Mouse (Mus musculus) forebrain, postnatal 0 days (tissue): Measurements from ENCODE around the gene Gm42421. TPM values are rescaled to one million over a fixed set of nuclear protein-coding genes. Genes with fewer than 3 reads are reported as not detected.

ENCODE experiments used
- ATAC-seq: fragments of 200-750 bp; cut with Nextera tagmentation; 2 replicates; pipeline ENCODE4 v1.8.0; 2017; ENCODE audit warnings: mild to moderate bottlenecking, moderate library complexity
- DNase-seq: peaks from one replicate; pipeline ENCODE4 v3.0.0-alpha.2; 2015
- H3K27ac ChIP-seq: fragments of 300-500 bp; sonication (generic); 2 replicates; pipeline ENCODE4 v1.5.1; 2014; ENCODE audit warnings: low read depth, mild to moderate bottlenecking, antibody characterized with exemption, low read length, moderate library complexity, mixed read lengths
- H3K27me3 ChIP-seq: fragments of 300-500 bp; sonication (generic); 2 replicates; pipeline ENCODE4 v1.6.1; 2014; ENCODE audit warnings: mild to moderate bottlenecking, low read length, mixed read lengths; ENCODE audit not compliant: insufficient read depth
- H3K36me3 ChIP-seq: fragments of 300-500 bp; sonication (generic); 2 replicates; pipeline ENCODE4 v1.6.1; 2014; ENCODE audit warnings: mild to moderate bottlenecking, moderate library complexity; ENCODE audit not compliant: insufficient read depth
- H3K4me1 ChIP-seq: fragments of 300-500 bp; sonication (generic); 2 replicates; pipeline ENCODE4 v1.6.1; 2014; ENCODE audit warnings: antibody characterized with exemption; ENCODE audit not compliant: insufficient read depth
- H3K4me2 ChIP-seq: fragments of 300-500 bp; sonication (generic); 2 replicates; pipeline ENCODE4 v1.6.1; 2014; ENCODE audit warnings: low read depth, mild to moderate bottlenecking, moderate library complexity
- H3K4me3 ChIP-seq: fragments of 300-500 bp; sonication (generic); 2 replicates; pipeline ENCODE4 v1.5.1; 2014; ENCODE audit warnings: low read depth, low read length, mixed read lengths
- H3K9ac ChIP-seq: fragments of 300-500 bp; sonication (generic); 2 replicates; pipeline ENCODE4 v1.6.1; 2014; ENCODE audit warnings: mild to moderate bottlenecking
- H3K9me3 ChIP-seq: fragments of 300-500 bp; sonication (generic); 2 replicates; pipeline ENCODE4 v1.6.1; 2016; ENCODE audit warnings: low read length
- CTCF ChIP-seq: sonication (generic); IDR thresholded peaks from 2 replicates; pipeline ENCODE4 v1.5.1; 2016; ENCODE audit warnings: antibody characterized with exemption, control low read depth, low read depth
- WGBS: fragments of 180-500 bp; shearing (Covaris S2); extraction: QIAGEN DNeasy Blood & Tissue Kit; methylation state at CpG from one replicate; pipeline ENCODE4 v1.1.7; 2014; 5-methylcytosine and 5-hydroxymethylcytosine counted together
- polyA plus RNA-seq: library from polyadenylated mRNA; unstranded; fragments of >200 nt; fragmentation: Nextera tagmentation; extraction: Ambion mirVana; gene quantifications from 2 replicates; pipeline ENCODE4 v1.2.1, GENCODE M21; 2015
- total RNA-seq: library from RNA; depleted of rRNA; stranded (reverse); fragments of >200 nt; gene quantifications from 2 replicates; pipeline ENCODE4 v1.2.3, GENCODE M21; 2014; rRNA removed

The Gm42421 gene
- total RNA-seq (1.2 and 3.0 TPM in 2 replicates), polyA plus RNA-seq (0.50 and 1.2 TPM in 2 replicates)

DNA sequence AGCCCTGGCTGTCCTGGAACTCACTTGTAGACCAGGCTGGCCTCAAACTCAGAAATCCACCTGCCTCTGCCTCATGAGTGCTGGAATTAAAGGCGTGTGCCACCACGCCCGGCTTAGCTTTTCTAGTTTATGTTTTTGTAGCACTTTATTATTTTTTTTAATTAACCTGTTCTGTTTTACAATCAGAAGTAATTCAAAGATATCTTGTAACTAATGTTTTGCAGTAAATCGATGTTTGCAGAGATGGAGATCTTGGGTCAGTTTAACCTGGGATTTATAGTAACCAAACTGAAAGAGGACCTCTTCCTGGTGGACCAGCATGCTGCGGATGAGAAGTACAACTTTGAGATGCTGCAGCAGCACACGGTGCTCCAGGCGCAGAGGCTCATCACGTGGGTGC is at the start of gene Gm42421:
Gm42421 (plus strand) TSS at position 301 of the 400 bp plus-strand sequence.
- no peak within 1 kb of the TSS for H3K27ac ChIP-seq
- H3K27me3 ChIP-seq, result no peaks in the 10 kb centered on the region
- TF ChIP-seq CTCF, result no peak
- WGBS, result 96% methylated on average over 8 of the region's 8 CpGs
- no peak within 1 kb of the TSS for H3K9ac ChIP-seq
- H3K4me1 ChIP-seq, result no peaks in the 10 kb centered on the region
- DNase-seq (no peak), ATAC-seq (no peak)
- no peaks in the 10 kb centered on the region for H3K9me3 ChIP-seq
- no peak within 1 kb of the TSS for H3K4me3 ChIP-seq
- H3K36me3 ChIP-seq, result peaks cover 76% of the 10 kb centered on the region
- no peak within 1 kb of the TSS for H3K4me2 ChIP-seq

GRCm38 (mm10) chr5:143885274-143885673 is 42.7 kb upstream of the Gm42421 start:
- WGBS, result 98% methylated on average over 3 of the region's 3 CpGs
- Histone ChIP-seq H3K9ac (no peak overlapping the region), H3K4me3 (no peak overlapping the region), H3K36me3 (peaks cover 96% of the 10 kb centered on the region), H3K4me2 (no peak overlapping the region), H3K9me3 (no peaks in the 10 kb centered on the region), H3K27ac (no peak overlapping the region), H3K27me3 (no peaks in the 10 kb centered on the region), H3K4me1 (no peaks in the 10 kb centered on the region)
- DNase-seq (no peak), ATAC-seq (no peak)
- TF ChIP-seq CTCF, result no peak

- Histone ChIP-seq H3K27ac (no peak overlapping the region), H3K9me3 (no peaks in the 10 kb centered on the region), H3K4me3 (no peak overlapping the region), H3K36me3 (peaks cover 77% of the 10 kb centered on the region), H3K4me1 (no peaks in the 10 kb centered on the region), H3K27me3 (no peaks in the 10 kb centered on the region), H3K9ac (no peak overlapping the region), H3K4me2 (no peak overlapping the region)
- no peak for ATAC-seq
- no peak for TF ChIP-seq CTCF
- no peak for DNase-seq
- WGBS, result 94% methylated on average over 6 of the region's 6 CpGs
Measured at GRCm38 (mm10) chr5:143890741-143891140, 37.2 kb upstream of the Gm42421 start.

GRCm38 (mm10) chr5:143892255-143892886 is 35.6 kb upstream of the Gm42421 start:
- no peak overlapping the region for H3K4me3 ChIP-seq
- ATAC-seq (peak; percentile 51), DNase-seq (no peak)
- H3K4me2 ChIP-seq, result no peak overlapping the region
- no peak overlapping the region for H3K27ac ChIP-seq
- peaks cover 72% of the 10 kb centered on the region for H3K36me3 ChIP-seq
- no peaks in the 10 kb centered on the region for H3K27me3 ChIP-seq
- no peak overlapping the region for H3K9ac ChIP-seq
- peak; percentile 41; the same call in 1 of the 2 replicates for TF ChIP-seq CTCF
- WGBS, result 71% methylated on average over 9 of the region's 9 CpGs
- no peaks in the 10 kb centered on the region for H3K9me3 ChIP-seq
- no peaks in the 10 kb centered on the region for H3K4me1 ChIP-seq

DNA sequence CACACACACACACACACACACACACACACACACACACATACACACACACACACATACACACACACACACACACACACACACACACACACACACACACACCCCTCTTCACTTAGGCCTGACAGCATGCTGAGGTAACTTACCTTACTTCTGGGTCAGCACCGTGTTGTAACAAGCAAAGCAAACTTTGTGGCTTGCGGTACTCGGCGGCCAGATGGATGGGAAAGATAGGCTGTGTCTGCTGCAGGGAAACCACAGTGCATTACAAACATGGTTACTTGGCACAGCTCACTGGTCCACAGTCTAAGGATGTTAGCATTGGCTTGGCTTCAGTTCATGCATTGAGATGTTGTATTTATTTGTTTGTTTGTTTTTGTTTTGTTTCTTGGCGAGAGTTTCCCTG is 34.6 kb upstream of the Gm42421 start:
- no peak overlapping the region for H3K27ac ChIP-seq
- no peak for ATAC-seq
- peaks cover 72% of the 10 kb centered on the region for H3K36me3 ChIP-seq
- H3K27me3 ChIP-seq, result no peaks in the 10 kb centered on the region
- H3K9ac ChIP-seq, result no peak overlapping the region
- no peak for DNase-seq
- no peak overlapping the region for H3K4me3 ChIP-seq
- TF ChIP-seq CTCF, result no peak
- H3K9me3 ChIP-seq, result no peaks in the 10 kb centered on the region
- H3K4me2 ChIP-seq, result no peak overlapping the region
- H3K4me1 ChIP-seq, result no peaks in the 10 kb centered on the region
- WGBS, result 72% methylated on average over 5 of the region's 5 CpGs

DNA sequence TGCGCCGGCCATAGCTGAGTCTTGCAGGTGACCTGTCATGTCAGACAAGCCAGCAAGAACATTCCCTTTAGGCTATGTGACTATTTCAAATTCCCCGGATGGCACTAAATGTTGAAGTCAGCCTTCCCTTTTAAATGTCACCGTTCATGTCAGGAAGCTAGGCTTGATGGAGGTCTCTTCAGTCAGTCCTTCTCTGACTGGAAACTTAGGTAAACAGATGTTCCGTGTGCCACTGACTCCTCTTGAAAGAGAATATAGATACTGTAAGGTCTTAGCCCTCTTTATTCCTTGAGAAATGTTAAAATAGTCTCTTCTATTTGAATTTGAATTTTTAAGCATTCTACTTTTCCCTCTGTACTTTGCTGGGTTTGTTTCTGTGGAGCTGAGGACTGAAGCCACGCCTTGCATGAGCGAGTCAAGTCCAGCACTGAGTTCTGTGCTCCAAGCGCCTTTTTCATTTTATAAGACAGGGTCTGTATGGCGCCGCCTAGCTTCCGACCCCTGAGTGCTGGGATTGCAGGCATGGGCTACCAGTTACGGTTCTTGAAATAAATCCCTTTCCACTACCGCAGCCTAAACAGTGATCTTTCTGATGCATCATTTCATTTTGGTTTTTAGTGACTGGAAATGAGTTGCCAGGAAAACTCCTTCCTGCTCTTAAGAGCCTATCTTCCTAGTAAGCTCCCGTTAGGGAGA is 30.2 kb upstream of the Gm42421 start, which contains the start of gene Ankrd61:
Ankrd61 (minus strand) TSS at position 51 of the 696 bp plus-strand sequence.
- H3K27me3 ChIP-seq, result no peaks in the 10 kb centered on the region
- H3K27ac ChIP-seq, result no peak within 1 kb of the TSS
- DNase-seq (no peak), ATAC-seq (no peak)
- no peak within 1 kb of the TSS for H3K9ac ChIP-seq
- H3K4me3 ChIP-seq, result no peak within 1 kb of the TSS
- WGBS, result 88% methylated on average over 14 of the region's 14 CpGs
- no peak for TF ChIP-seq CTCF
- H3K4me1 ChIP-seq, result no peaks in the 10 kb centered on the region
- H3K36me3 ChIP-seq, result peaks cover 70% of the 10 kb centered on the region
- no peaks in the 10 kb centered on the region for H3K9me3 ChIP-seq
- H3K4me2 ChIP-seq, result no peak within 1 kb of the TSS

DNA sequence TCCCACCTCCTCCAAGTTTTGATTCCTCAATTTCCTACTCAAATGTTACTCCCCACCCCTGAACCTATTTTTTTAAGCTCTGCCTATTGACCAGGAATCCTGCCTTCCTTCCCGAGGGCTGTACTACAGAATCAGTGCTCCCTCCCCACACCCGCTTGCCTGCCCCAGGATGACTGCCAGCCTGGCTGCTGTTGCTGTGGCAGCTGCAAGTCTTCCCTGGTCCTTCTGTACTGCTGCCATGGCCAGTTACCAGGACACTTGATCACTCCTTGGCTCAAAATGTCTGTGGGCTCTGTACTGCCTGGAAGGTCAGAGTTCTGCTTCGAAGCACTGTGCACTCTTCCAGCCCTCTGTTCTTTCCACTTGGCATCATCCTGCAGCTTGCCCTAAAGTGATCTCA is 25.9 kb upstream of the Gm42421 start:
- H3K4me2 ChIP-seq, result no peak overlapping the region
- H3K4me1 ChIP-seq, result no peaks in the 10 kb centered on the region
- no peak overlapping the region for H3K27ac ChIP-seq
- no peak overlapping the region for H3K9ac ChIP-seq
- no peak for TF ChIP-seq CTCF
- no peaks in the 10 kb centered on the region for H3K9me3 ChIP-seq
- 74% methylated on average over 3 of the region's 3 CpGs for WGBS
- ATAC-seq (no peak), DNase-seq (no peak)
- no peaks in the 10 kb centered on the region for H3K27me3 ChIP-seq
- peaks cover 77% of the 10 kb centered on the region for H3K36me3 ChIP-seq
- H3K4me3 ChIP-seq, result no peak overlapping the region
